ENCODE assay signal across 27 mouse cellular contexts in genomic region chr10:7581401-7581800, GRCm38 (mm10). TPM values are rescaled to one million over a fixed set of nuclear protein-coding genes. Genes with fewer than 3 reads are reported as not detected.
"Had no signal": no experiment of that assay in that cellular context is flagged by ENCODE, and none has a peak within 500 bp of the region (broad histone marks: within the 10 kb centered on the region; RNA-seq: fewer than 3 reads in every experiment).

No protein-coding gene starts in this region.

- H3K4me1 ChIP-seq: intestine, embryonic 15.5 days; limb, embryonic 12.5 days; liver, embryonic 13.5 days; liver, embryonic 15.5 days had no signal

- H3K27me3 ChIP-seq: hindbrain, embryonic 12.5 days; intestine, embryonic 15.5 days; liver, embryonic 13.5 days; liver, embryonic 15.5 days had no signal

- H3K27ac ChIP-seq: gastrocnemius, adult 2 months; heart, embryonic 10.5 days; hindbrain, embryonic 10.5 days; hindbrain, embryonic 12.5 days; hindbrain, embryonic 14.5 days; intestine, embryonic 15.5 days; left cerebral cortex, adult 2 months; limb, embryonic 10.5 days; limb, embryonic 12.5 days; liver, embryonic 13.5 days; liver, embryonic 15.5 days had no signal

- H3K9ac ChIP-seq: heart, embryonic 12.5 days; hindbrain, embryonic 12.5 days; hindbrain, embryonic 14.5 days; intestine, embryonic 15.5 days; limb, embryonic 12.5 days; liver, embryonic 13.5 days; liver, embryonic 15.5 days; liver, postnatal 0 days had no signal

- H3K4me3 ChIP-seq: gastrocnemius, adult 2 months; heart, embryonic 10.5 days; heart, embryonic 12.5 days; hindbrain, embryonic 10.5 days; hindbrain, embryonic 12.5 days; intestine, embryonic 15.5 days; left cerebral cortex, adult 2 months; limb, embryonic 10.5 days; limb, embryonic 12.5 days; liver, embryonic 13.5 days; liver, embryonic 15.5 days had no signal

- DNase-seq: gastrocnemius, adult 2 months; gastrocnemius, postnatal 10 days; gastrocnemius, postnatal 25 days; heart, adult 18-20 months; heart, postnatal 10 days; heart, postnatal 4 days; kidney, adult 18-20 months; kidney, adult 8-10 months; kidney, postnatal 10 days; kidney, postnatal 25 days; kidney, postnatal 4 days; liver; liver, embryonic 13.5 days; liver, postnatal 0 days had no signal

- H3K4me2 ChIP-seq: heart, embryonic 12.5 days; hindbrain, embryonic 12.5 days; hindbrain, embryonic 14.5 days; intestine, embryonic 15.5 days; limb, embryonic 12.5 days; liver, embryonic 11.5 days; liver, embryonic 13.5 days; liver, embryonic 15.5 days had no signal

- H3K36me3 ChIP-seq: heart, embryonic 10.5 days; heart, embryonic 12.5 days; hindbrain, embryonic 10.5 days; hindbrain, embryonic 12.5 days; intestine, embryonic 15.5 days; limb, embryonic 10.5 days; limb, embryonic 12.5 days; liver, embryonic 13.5 days; liver, embryonic 15.5 days had no signal

- H3K9me3 ChIP-seq: heart, embryonic 10.5 days; heart, embryonic 12.5 days; hindbrain, embryonic 10.5 days; hindbrain, embryonic 12.5 days; intestine, embryonic 15.5 days; limb, embryonic 10.5 days; limb, embryonic 12.5 days; liver, embryonic 13.5 days; liver, embryonic 15.5 days had no signal

- ATAC-seq: inflammation-experienced regulatory T-cells, adult 6 months; intestine, embryonic 15.5 days; intestine, postnatal 0 days had no signal

RNA-seq across cellular contexts. Expression of gene Lrp11, which starts 8.2 kb away (rescaled TPM):
- polyA plus RNA-seq: inflammation-experienced regulatory T-cells, adult 6 months had no signal
